Mouse (Mus musculus) spleen, adult 2 months (tissue): ENCODE data around the gene Rnf4.

Source experiments
- CTCF ChIP-seq: fragments of 200-500 bp; IDR thresholded peaks from 2 replicates; pipeline ENCODE4 v1.5.1; 2011; ENCODE audit warnings: mild to moderate bottlenecking, inconsistent platforms; ENCODE audit not compliant: insufficient read depth, insufficient read length, insufficient replicate concordance; ENCODE audit errors: extremely low read depth
- POLR2A ChIP-seq: fragments of 200-500 bp; IDR thresholded peaks from 2 replicates; pipeline ENCODE4 v1.6.1; 2011; ENCODE audit warnings: low read depth, low read length, inconsistent platforms

DNA sequence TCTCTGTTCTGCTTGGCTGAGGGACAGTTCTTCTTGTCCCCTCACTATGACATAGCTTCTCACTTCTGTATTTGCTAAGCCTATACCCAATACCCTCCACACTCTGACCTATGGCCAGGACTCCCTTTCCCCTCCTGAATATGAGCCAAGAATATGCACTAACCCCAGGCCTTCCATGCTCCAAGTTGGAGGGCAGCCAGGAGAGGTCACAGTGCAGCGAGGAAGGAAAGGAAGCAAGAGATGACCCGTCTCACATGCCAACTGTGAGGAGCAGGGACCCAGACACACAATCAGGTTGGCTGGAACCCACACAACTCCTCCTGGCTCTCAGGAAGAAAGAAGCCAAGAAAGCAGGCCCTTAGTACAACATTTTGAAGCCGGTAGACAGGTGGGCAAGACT lies 27.1 kb upstream of the Rnf4 start:
- TF ChIP-seq CTCF (no peak), POLR2A (no peak)
